Mouse (Mus musculus) forebrain, embryonic 13.5 days (tissue): ENCODE measurements around the gene Gm45618. TPM values are rescaled to one million over a fixed set of nuclear protein-coding genes. Genes with fewer than 3 reads are reported as not detected.

Experiments
- ATAC-seq: fragments of 200-750 bp; cut with Nextera tagmentation; 2 replicates; pipeline ENCODE4 v1.8.0; 2017
- H3K27ac ChIP-seq: fragments of 300-500 bp; sonication (generic); 2 replicates; pipeline ENCODE4 v1.5.1; 2015; ENCODE audit warnings: inconsistent platforms, mild to moderate bottlenecking, moderate library complexity
- H3K27me3 ChIP-seq: fragments of 300-500 bp; sonication (generic); 2 replicates; pipeline ENCODE4 v1.6.1; 2015; ENCODE audit warnings: mild to moderate bottlenecking, inconsistent platforms
- H3K36me3 ChIP-seq: fragments of 300-500 bp; sonication (generic); 2 replicates; pipeline ENCODE4 v1.6.1; 2015; ENCODE audit warnings: mild to moderate bottlenecking, inconsistent platforms; ENCODE audit not compliant: poor library complexity, severe bottlenecking
- H3K4me1 ChIP-seq: fragments of 300-500 bp; sonication (generic); 2 replicates; pipeline ENCODE4 v1.6.1; 2015; ENCODE audit warnings: inconsistent platforms
- H3K4me2 ChIP-seq: fragments of 300-500 bp; sonication (generic); 2 replicates; pipeline ENCODE4 v1.6.1; 2015; ENCODE audit warnings: inconsistent platforms, mild to moderate bottlenecking, moderate library complexity
- H3K4me3 ChIP-seq: fragments of 300-500 bp; sonication (generic); 2 replicates; pipeline ENCODE4 v1.5.1; 2015; ENCODE audit warnings: mild to moderate bottlenecking, inconsistent platforms
- H3K9ac ChIP-seq: fragments of 300-500 bp; sonication (generic); 2 replicates; pipeline ENCODE4 v1.6.1; 2015; ENCODE audit warnings: mild to moderate bottlenecking, inconsistent platforms
- H3K9me3 ChIP-seq: fragments of 300-500 bp; sonication (generic); replicated peaks from 2 replicates; pipeline ENCODE4 v1.6.1; 2016; ENCODE audit warnings: inconsistent platforms
- WGBS: fragments of 180-500 bp; shearing (Covaris S2); methylation state at CpG from one replicate; pipeline ENCODE4 v1.1.7; 2015; 5-methylcytosine and 5-hydroxymethylcytosine counted together
- polyA plus RNA-seq: library from polyadenylated mRNA; unstranded; fragments of >200 nt; fragmentation: Nextera tagmentation; extraction: Ambion mirVana; gene quantifications from 2 replicates; pipeline ENCODE4 v1.2.1, GENCODE M21; 2015

Gm45618 gene
- polyA plus RNA-seq, 1 experiment from 2014 or later: not detected

- Histone ChIP-seq H3K27me3 (peaks cover 34% of the 10 kb centered on the region), H3K4me1 (peaks cover 32% of the 10 kb centered on the region), H3K9me3 (no peaks in the 10 kb centered on the region), H3K4me3 (no peak overlapping the region), H3K36me3 (peaks cover 68% of the 10 kb centered on the region), H3K4me2 (no peak overlapping the region), H3K27ac (no peak overlapping the region), H3K9ac (no peak overlapping the region)
- 57% methylated on average over 2 of the region's 2 CpGs for WGBS
- ATAC-seq: no peak
Observed at GRCm38 (mm10) chr7:142080876-142081275, 39.7 kb downstream of the Gm45618 start.

- 57% methylated on average over 5 of the region's 5 CpGs for WGBS
- no peak for ATAC-seq
Observed at GRCm38 (mm10) chr7:142079365-142079764, 41.2 kb downstream of the Gm45618 start.

GRCm38 (mm10) chr7:142077138-142077537 is 43.4 kb downstream of the Gm45618 start:
- H3K4me3 ChIP-seq: no peak overlapping the region
- peaks cover 5% of the 10 kb centered on the region for H3K4me1 ChIP-seq
- peaks cover 30% of the 10 kb centered on the region for H3K36me3 ChIP-seq
- no peak for ATAC-seq
- no peak overlapping the region for H3K27ac ChIP-seq
- H3K9me3 ChIP-seq: no peaks in the 10 kb centered on the region
- no peak overlapping the region for H3K4me2 ChIP-seq
- 83% methylated on average over 3 of the region's 3 CpGs for WGBS
- peaks cover 17% of the 10 kb centered on the region for H3K27me3 ChIP-seq
- H3K9ac ChIP-seq: no peak overlapping the region

More at GRCm38 (mm10) chr7:142079365-142079764, 41.2 kb downstream of the Gm45618 start:
- Histone ChIP-seq H3K4me1 (peaks cover 17% of the 10 kb centered on the region), H3K27me3 (peaks cover 33% of the 10 kb centered on the region), H3K9ac (no peak overlapping the region), H3K4me2 (no peak overlapping the region), H3K9me3 (no peaks in the 10 kb centered on the region), H3K27ac (no peak overlapping the region), H3K4me3 (no peak overlapping the region), H3K36me3 (peaks cover 52% of the 10 kb centered on the region)

GRCm38 (mm10) chr7:142074146-142074886 is 46.2 kb downstream of the Gm45618 start:
- Histone ChIP-seq H3K36me3 (peaks cover 7% of the 10 kb centered on the region; the same call in 1 of the 2 replicates), H3K4me3 (no peak overlapping the region), H3K4me1 (peaks cover 10% of the 10 kb centered on the region; the same call in 1 of the 2 replicates), H3K4me2 (no peak overlapping the region), H3K9ac (no peak overlapping the region), H3K9me3 (no peaks in the 10 kb centered on the region), H3K27ac (no peak overlapping the region), H3K27me3 (peaks cover 16% of the 10 kb centered on the region; the same call in 1 of the 2 replicates)
- WGBS: 76% methylated on average over 8 of the region's 8 CpGs
- ATAC-seq: no peak

GRCm38 (mm10) chr7:142071717-142072116 is 48.8 kb downstream of the Gm45618 start:
- Histone ChIP-seq H3K4me2 (no peak overlapping the region), H3K9ac (no peak overlapping the region), H3K27me3 (peaks cover 24% of the 10 kb centered on the region; the same call in 1 of the 2 replicates), H3K27ac (no peak overlapping the region), H3K36me3 (no peaks in the 10 kb centered on the region), H3K4me1 (peaks cover 10% of the 10 kb centered on the region; the same call in 1 of the 2 replicates), H3K4me3 (no peak overlapping the region), H3K9me3 (no peaks in the 10 kb centered on the region)
- no peak for ATAC-seq

GRCm38 (mm10) chr7:142071212-142071578 is 49.3 kb downstream of the Gm45618 start:
- Histone ChIP-seq H3K4me3 (0 out of 2 replicates have a peak overlapping the region, but pooled peaks have one; percentile 18), H3K27me3 (peaks cover 24% of the 10 kb centered on the region; the same call in 1 of the 2 replicates), H3K36me3 (no peaks in the 10 kb centered on the region), H3K9me3 (no peaks in the 10 kb centered on the region), H3K27ac (no peak overlapping the region), H3K9ac (no peak overlapping the region), H3K4me2 (peak overlapping the region; percentile 54), H3K4me1 (peaks cover 10% of the 10 kb centered on the region; the same call in 1 of the 2 replicates)
- WGBS: 2% methylated on average over 8 of the region's 10 CpGs
- ATAC-seq: no peak; the same call in 1 of the 2 replicates

- ATAC-seq: peak; percentile 83
- no peak overlapping the region for H3K9ac ChIP-seq
- no peak overlapping the region for H3K27ac ChIP-seq
- WGBS: 16% methylated on average over 13 of the region's 13 CpGs
- H3K9me3 ChIP-seq: no peaks in the 10 kb centered on the region
- H3K4me1 ChIP-seq: peaks cover 10% of the 10 kb centered on the region; the same call in 1 of the 2 replicates
- H3K27me3 ChIP-seq: peaks cover 26% of the 10 kb centered on the region; the same call in 1 of the 2 replicates
- H3K4me3 ChIP-seq: 0 out of 2 replicates have a peak overlapping the region, but pooled peaks have one; percentile 18
- no peaks in the 10 kb centered on the region for H3K36me3 ChIP-seq
- H3K4me2 ChIP-seq: peak overlapping the region; percentile 54
Observed at GRCm38 (mm10) chr7:142070458-142071211, 49.9 kb downstream of the Gm45618 start.

Other genes starting within 250 kb of the Gm45618 start
- 66.4 and 75.2 TPM in 2 replicates for gene Tollip, start 202.2 kb downstream of the Gm45618 start, polyA plus RNA-seq
- gene Brsk2, start 171.0 kb downstream of the Gm45618 start, polyA plus RNA-seq: 20.4 and 22.7 TPM in 2 replicates
- gene Mob2, start 59.7 kb downstream of the Gm45618 start, polyA plus RNA-seq: 51.0 and 58.1 TPM in 2 replicates
- 44.1 and 55.6 TPM in 2 replicates for gene Dusp8, start 24.9 kb downstream of the Gm45618 start, polyA plus RNA-seq
- gene Gm39115, start 15.3 kb upstream of the Gm45618 start, polyA plus RNA-seq: not detected in 2 replicates
- not detected in 2 replicates for gene Gm45337, start 23.9 kb upstream of the Gm45618 start, polyA plus RNA-seq
- not detected in 2 replicates for gene Gm29735, start 36.4 kb upstream of the Gm45618 start, polyA plus RNA-seq
- not detected in 2 replicates for gene Gm4553, start 45.0 kb upstream of the Gm45618 start, polyA plus RNA-seq
- gene Krtap5-2, start 55.3 kb upstream of the Gm45618 start, polyA plus RNA-seq: not detected in 2 replicates
- gene Gm10153, start 69.7 kb upstream of the Gm45618 start, polyA plus RNA-seq: not detected in 2 replicates
- not detected in 2 replicates for gene Krtap5-3, start 80.6 kb upstream of the Gm45618 start, polyA plus RNA-seq
- not detected in 2 replicates for gene Gm7579, start 91.1 kb upstream of the Gm45618 start, polyA plus RNA-seq
- not detected in 2 replicates for gene Krtap5-5, start 109.2 kb upstream of the Gm45618 start, polyA plus RNA-seq
- not detected in 2 replicates for gene Gm40460, start 120.3 kb upstream of the Gm45618 start, polyA plus RNA-seq
- not detected in 2 replicates for gene Gm2431, start 137.6 kb upstream of the Gm45618 start, polyA plus RNA-seq
- not detected in 2 replicates for gene Gm4559, start 153.6 kb upstream of the Gm45618 start, polyA plus RNA-seq
- not detected in 2 replicates for gene Krtap5-1, start 176.4 kb upstream of the Gm45618 start, polyA plus RNA-seq
- gene Krtap5-4, start 182.8 kb upstream of the Gm45618 start, polyA plus RNA-seq: not detected in 2 replicates